Mouse (Mus musculus) urinary bladder, postnatal 36 days (tissue): ENCODE data around the gene Trappc3l.

Experiments used
- DNase-seq, 2 experiments: peaks; one replicate each; pipeline ENCODE4 v3.0.0; 2022; ENCODE audit warnings: low spot score in 2 of 2, mixed read lengths in 1 of 2

Trappc3l gene

GRCm38 (mm10) chr10:34095147-34095546 is 57.8 kb downstream of the Trappc3l start:
- no peak for DNase-seq

- no peak for DNase-seq
Measured at GRCm38 (mm10) chr10:34095964-34096363, 58.6 kb downstream of the Trappc3l start.

GRCm38 (mm10) chr10:34096418-34096883 is 59.1 kb downstream of the Trappc3l start, which contains the start of gene Calhm5:
TSS of gene Calhm5 (minus strand) at chr10:34096519.
- DNase-seq: peak; percentile 36 to 39

- no peak for DNase-seq
Measured at GRCm38 (mm10) chr10:34110863-34111465, 73.6 kb downstream of the Trappc3l start.

GRCm38 (mm10) chr10:34111964-34112738 is 74.8 kb downstream of the Trappc3l start:
- DNase-seq: no peak

- DNase-seq: no peak
Measured at GRCm38 (mm10) chr10:34117131-34117530, 79.7 kb downstream of the Trappc3l start.

GRCm38 (mm10) chr10:34117770-34118169 is 80.4 kb downstream of the Trappc3l start:
- no peak for DNase-seq

GRCm38 (mm10) chr10:34118421-34118820 is 81.0 kb downstream of the Trappc3l start:
- no peak for DNase-seq

GRCm38 (mm10) chr10:34127392-34128378 is 90.3 kb downstream of the Trappc3l start, which contains the start of gene Calhm6:
TSS of gene Calhm6 (minus strand) at chr10:34127984.
- DNase-seq: peak; percentile 7 to 33

GRCm38 (mm10) chr10:34128391-34128790 is 91.0 kb downstream of the Trappc3l start:
- peak in 1 of 2 experiments; percentile 41 for DNase-seq

GRCm38 (mm10) chr10:34131356-34131755 is 94.0 kb downstream of the Trappc3l start:
- no peak for DNase-seq

- no peak for DNase-seq
Measured at GRCm38 (mm10) chr10:34136432-34136831, 99.0 kb downstream of the Trappc3l start.

- no peak for DNase-seq
Measured at GRCm38 (mm10) chr10:34138027-34138426, 100.6 kb downstream of the Trappc3l start.

GRCm38 (mm10) chr10:34139768-34140167 is 102.4 kb downstream of the Trappc3l start:
- DNase-seq: peak in 1 of 2 experiments; percentile 20

GRCm38 (mm10) chr10:34141693-34142092 is 104.3 kb downstream of the Trappc3l start:
- no peak for DNase-seq

- DNase-seq: no peak
Measured at GRCm38 (mm10) chr10:34149772-34150171, 112.4 kb downstream of the Trappc3l start.

GRCm38 (mm10) chr10:34150454-34150853 is 113.1 kb downstream of the Trappc3l start:
- no peak for DNase-seq

GRCm38 (mm10) chr10:34151827-34152226 is 114.4 kb downstream of the Trappc3l start:
- no peak for DNase-seq

GRCm38 (mm10) chr10:34155796-34156554 is 118.6 kb downstream of the Trappc3l start:
- DNase-seq: no peak
